Mouse (Mus musculus): ENCODE measurements around the gene Creg1.

GRCm38 (mm10) chr1:165781426-165781825, 17.9 kb downstream of the Creg1 start:
- TF ChIP-seq MAFK (IDR thresholded peaks at IDR 0.05; ENCODE audit: insufficient read depth, low read depth, low read length) (no peak), ZC3H11A (IDR thresholded peaks at IDR 0.05; ENCODE audit: borderline replicate concordance, low read depth, low read length) (no peak)

All from ES-E14 (cell line).